Mouse (Mus musculus) liver, adult 2 months (tissue): ENCODE results near the gene Map2k3.

Experiments
- CTCF ChIP-seq: fragments of 200-500 bp; IDR thresholded peaks from 2 replicates; pipeline ENCODE4 v1.5.1; 2011; ENCODE audit warnings: low read depth, low read length, control low read depth
- POLR2A ChIP-seq: fragments of 200-500 bp; IDR thresholded peaks from 2 replicates; pipeline ENCODE4 v1.6.1; 2011; ENCODE audit warnings: low read length, control low read depth; ENCODE audit not compliant: insufficient read depth; ENCODE audit errors: extremely low read depth

- TF ChIP-seq POLR2A (no peak), CTCF (no peak)
Observed at GRCm38 (mm10) chr11:60952362-60952761, 20.5 kb downstream of the Map2k3 start.
